Mouse (Mus musculus) liver, embryonic 15.5 days (tissue): ENCODE measurements around the gene Gm20388. TPM values are rescaled to one million over a fixed set of nuclear protein-coding genes. Genes with fewer than 3 reads are reported as not detected.

ENCODE experiments used
- ATAC-seq: fragments of 200-750 bp; cut with Nextera tagmentation; 2 replicates; pipeline ENCODE4 v1.8.0; 2017; ENCODE audit warnings: moderate number of reproducible peaks, mild to moderate bottlenecking, moderate library complexity; ENCODE audit not compliant: insufficient read depth
- H3K27ac ChIP-seq: fragments of 300-500 bp; sonication (generic); replicated peaks from 2 replicates; pipeline ENCODE4 v1.5.1; 2015; ENCODE audit warnings: mild to moderate bottlenecking, inconsistent platforms
- H3K27me3 ChIP-seq: fragments of 300-500 bp; sonication (generic); 2 replicates; pipeline ENCODE4 v1.6.1; 2015; ENCODE audit warnings: mild to moderate bottlenecking, inconsistent platforms
- H3K36me3 ChIP-seq: fragments of 300-500 bp; sonication (generic); replicated peaks from 2 replicates; pipeline ENCODE4 v1.6.1; 2015; ENCODE audit warnings: moderate library complexity, mild to moderate bottlenecking, inconsistent platforms
- H3K4me1 ChIP-seq: fragments of 300-500 bp; sonication (generic); replicated peaks from 2 replicates; pipeline ENCODE4 v1.6.1; 2015; ENCODE audit warnings: inconsistent platforms
- H3K4me2 ChIP-seq: fragments of 300-500 bp; sonication (generic); 2 replicates; pipeline ENCODE4 v1.6.1; 2015; ENCODE audit warnings: moderate library complexity, mild to moderate bottlenecking, inconsistent platforms
- H3K4me3 ChIP-seq: fragments of 300-500 bp; sonication (generic); replicated peaks from 2 replicates; pipeline ENCODE4 v1.5.1; 2015; ENCODE audit warnings: mild to moderate bottlenecking, inconsistent platforms
- H3K9ac ChIP-seq: fragments of 300-500 bp; sonication (generic); 2 replicates; pipeline ENCODE4 v1.6.1; 2015; ENCODE audit warnings: moderate library complexity, mild to moderate bottlenecking, inconsistent platforms
- H3K9me3 ChIP-seq: fragments of 300-500 bp; sonication (generic); replicated peaks from 2 replicates; pipeline ENCODE4 v1.6.1; 2016; ENCODE audit warnings: inconsistent platforms
- WGBS: fragments of 180-500 bp; shearing (Covaris S2); methylation state at CpG from one replicate; pipeline ENCODE4 v1.1.7; 2015; ENCODE audit warnings: mixed read lengths; ENCODE audit not compliant: insufficient replicate concordance; 5-methylcytosine and 5-hydroxymethylcytosine counted together
- polyA plus RNA-seq: library from polyadenylated mRNA; unstranded; fragments of >200 nt; fragmentation: Nextera tagmentation; extraction: Ambion mirVana; gene quantifications from 2 replicates; pipeline ENCODE4 v1.2.1, GENCODE M21; 2015

Gm20388 gene
- polyA plus RNA-seq, 1 experiment from 2014 or later, result not detected

GRCm38 (mm10) chr8:124033400-124033799 is 4122.8 kb downstream of the Gm20388 start:
- H3K4me2 ChIP-seq, result no peak overlapping the region
- 49% methylated on average over 5 of the region's 5 CpGs for WGBS
- H3K9ac ChIP-seq, result no peak overlapping the region
- no peak for ATAC-seq
- H3K27ac ChIP-seq, result no peak overlapping the region
- H3K36me3 ChIP-seq, result peaks cover 87% of the 10 kb centered on the region
- H3K4me3 ChIP-seq, result no peak overlapping the region
- no peaks in the 10 kb centered on the region for H3K4me1 ChIP-seq
- no peaks in the 10 kb centered on the region for H3K9me3 ChIP-seq
- H3K27me3 ChIP-seq, result no peaks in the 10 kb centered on the region

GRCm38 (mm10) chr8:124038121-124038520 is 4127.5 kb downstream of the Gm20388 start:
- no peaks in the 10 kb centered on the region for H3K4me1 ChIP-seq
- H3K4me2 ChIP-seq, result no peak overlapping the region
- no peak for ATAC-seq
- WGBS, result 79% methylated on average over 7 of the region's 7 CpGs
- H3K27me3 ChIP-seq, result no peaks in the 10 kb centered on the region
- H3K36me3 ChIP-seq, result peaks cover 89% of the 10 kb centered on the region
- H3K27ac ChIP-seq, result no peak overlapping the region
- H3K4me3 ChIP-seq, result no peak overlapping the region
- H3K9me3 ChIP-seq, result no peaks in the 10 kb centered on the region
- H3K9ac ChIP-seq, result no peak overlapping the region

GRCm38 (mm10) chr8:124039351-124039750 is 4128.7 kb downstream of the Gm20388 start:
- no peak for ATAC-seq
- no peak overlapping the region for H3K9ac ChIP-seq
- no peak overlapping the region for H3K4me3 ChIP-seq
- H3K9me3 ChIP-seq, result no peaks in the 10 kb centered on the region
- H3K4me2 ChIP-seq, result no peak overlapping the region
- H3K4me1 ChIP-seq, result no peaks in the 10 kb centered on the region
- 76% methylated on average over 4 of the region's 4 CpGs for WGBS
- H3K27me3 ChIP-seq, result no peaks in the 10 kb centered on the region
- H3K36me3 ChIP-seq, result peaks cover 90% of the 10 kb centered on the region
- H3K27ac ChIP-seq, result no peak overlapping the region

- Histone ChIP-seq H3K4me1 (no peaks in the 10 kb centered on the region), H3K27ac (no peak overlapping the region), H3K36me3 (peaks cover 86% of the 10 kb centered on the region), H3K9me3 (no peaks in the 10 kb centered on the region), H3K4me3 (no peak overlapping the region), H3K4me2 (no peak overlapping the region), H3K9ac (no peak overlapping the region), H3K27me3 (no peaks in the 10 kb centered on the region)
- no peak for ATAC-seq
- 74% methylated on average over 1 of the region's 1 CpGs for whole genome bisulfite sequencing
Measured at GRCm38 (mm10) chr8:124042201-124042600, 4131.6 kb downstream of the Gm20388 start.

GRCm38 (mm10) chr8:124044421-124044820 is 4133.8 kb downstream of the Gm20388 start:
- H3K9ac ChIP-seq, result no peak overlapping the region
- 82% methylated on average over 5 of the region's 5 CpGs for WGBS
- no peaks in the 10 kb centered on the region for H3K9me3 ChIP-seq
- ATAC-seq, result no peak
- no peak overlapping the region for H3K4me2 ChIP-seq
- H3K36me3 ChIP-seq, result peaks cover 79% of the 10 kb centered on the region
- H3K27ac ChIP-seq, result no peak overlapping the region
- no peaks in the 10 kb centered on the region for H3K27me3 ChIP-seq
- H3K4me3 ChIP-seq, result no peak overlapping the region
- H3K4me1 ChIP-seq, result no peaks in the 10 kb centered on the region

GRCm38 (mm10) chr8:124044931-124045330 is 4134.3 kb downstream of the Gm20388 start:
- Histone ChIP-seq H3K4me2 (no peak overlapping the region), H3K4me1 (no peaks in the 10 kb centered on the region), H3K9me3 (no peaks in the 10 kb centered on the region), H3K27me3 (no peaks in the 10 kb centered on the region), H3K4me3 (no peak overlapping the region), H3K36me3 (peaks cover 79% of the 10 kb centered on the region), H3K9ac (no peak overlapping the region), H3K27ac (no peak overlapping the region)
- no peak for ATAC-seq
- WGBS, result 85% methylated on average over 12 of the region's 12 CpGs

- H3K36me3 ChIP-seq, result peaks cover 71% of the 10 kb centered on the region
Measured at GRCm38 (mm10) chr8:124045856-124046255, 4135.2 kb downstream of the Gm20388 start.

GRCm38 (mm10) chr8:124052110-124052509 is 4141.5 kb downstream of the Gm20388 start:
- H3K27me3 ChIP-seq, result no peaks in the 10 kb centered on the region
- no peak overlapping the region for H3K9ac ChIP-seq
- WGBS, result 33% methylated on average over 3 of the region's 3 CpGs
- peaks cover 5% of the 10 kb centered on the region; the same call in 1 of the 2 replicates for H3K4me1 ChIP-seq
- H3K36me3 ChIP-seq, result peaks cover 21% of the 10 kb centered on the region
- no peak overlapping the region for H3K4me2 ChIP-seq
- no peak overlapping the region for H3K4me3 ChIP-seq
- ATAC-seq, result peak; percentile 42
- H3K9me3 ChIP-seq, result no peaks in the 10 kb centered on the region
- H3K27ac ChIP-seq, result no peak overlapping the region

More at GRCm38 (mm10) chr8:124045856-124046255, 4135.2 kb downstream of the Gm20388 start:
- Histone ChIP-seq H3K27ac (no peak overlapping the region), H3K9ac (no peak overlapping the region), H3K4me2 (no peak overlapping the region), H3K4me3 (no peak overlapping the region), H3K27me3 (no peaks in the 10 kb centered on the region), H3K9me3 (no peaks in the 10 kb centered on the region), H3K4me1 (no peaks in the 10 kb centered on the region)
- no peak; the same call in 1 of the 2 replicates for ATAC-seq
- 62% methylated on average over 8 of the region's 8 CpGs for WGBS

- 57% methylated on average over 4 of the region's 4 CpGs for WGBS
- H3K27ac ChIP-seq, result no peak overlapping the region
- no peaks in the 10 kb centered on the region for H3K27me3 ChIP-seq
- H3K36me3 ChIP-seq, result peaks cover 16% of the 10 kb centered on the region
- H3K4me1 ChIP-seq, result peaks cover 5% of the 10 kb centered on the region; the same call in 1 of the 2 replicates
- no peak overlapping the region for H3K4me2 ChIP-seq
- no peak overlapping the region for H3K4me3 ChIP-seq
- no peak; the same call in 1 of the 2 replicates for ATAC-seq
- no peaks in the 10 kb centered on the region for H3K9me3 ChIP-seq
- no peak overlapping the region for H3K9ac ChIP-seq
Measured at GRCm38 (mm10) chr8:124052568-124052967, 4141.9 kb downstream of the Gm20388 start.

GRCm38 (mm10) chr8:124056832-124057655 is 4146.4 kb downstream of the Gm20388 start:
- ATAC-seq, result no peak
- 62% methylated on average over 11 of the region's 11 CpGs for WGBS
- no peak overlapping the region for H3K4me3 ChIP-seq
- H3K27me3 ChIP-seq, result no peaks in the 10 kb centered on the region
- H3K4me1 ChIP-seq, result peaks cover 5% of the 10 kb centered on the region; the same call in 1 of the 2 replicates
- H3K36me3 ChIP-seq, result no peaks in the 10 kb centered on the region
- H3K27ac ChIP-seq, result no peak overlapping the region
- H3K4me2 ChIP-seq, result no peak overlapping the region
- no peaks in the 10 kb centered on the region for H3K9me3 ChIP-seq
- no peak overlapping the region for H3K9ac ChIP-seq

GRCm38 (mm10) chr8:124066325-124067058 is 4155.9 kb downstream of the Gm20388 start:
- Histone ChIP-seq H3K27me3 (no peaks in the 10 kb centered on the region), H3K4me1 (no peaks in the 10 kb centered on the region), H3K36me3 (no peaks in the 10 kb centered on the region), H3K9ac (no peak overlapping the region), H3K4me2 (no peak overlapping the region), H3K4me3 (no peak overlapping the region), H3K27ac (no peak overlapping the region), H3K9me3 (no peaks in the 10 kb centered on the region)
- 38% methylated on average over 4 of the region's 4 CpGs for WGBS
- ATAC-seq, result no peak
